Mouse (Mus musculus) neural tube, embryonic 12.5 days (tissue): ENCODE data around the gene Hoxa11. TPM values are rescaled to one million over a fixed set of nuclear protein-coding genes. Genes with fewer than 3 reads are reported as not detected.
A peak's percentile ranks its signal among the peaks of the same experiment; 100 is the strongest.

ENCODE experiments used
- ATAC-seq: fragments of 200-750 bp; cut with Nextera tagmentation; 2 replicates; pipeline ENCODE4 v1.8.0; 2017; ENCODE audit warnings: low read depth, mild to moderate bottlenecking, moderate TSS enrichment, moderate library complexity; ENCODE audit not compliant: low FRiP score
- H3K27ac ChIP-seq: fragments of 300-500 bp; sonication (generic); 2 replicates; pipeline ENCODE4 v1.5.1; 2016
- H3K27me3 ChIP-seq: fragments of 300-500 bp; sonication (generic); replicated peaks from 2 replicates; pipeline ENCODE4 v1.6.1; 2016; ENCODE audit warnings: mild to moderate bottlenecking
- H3K36me3 ChIP-seq: fragments of 300-500 bp; sonication (generic); 2 replicates; pipeline ENCODE4 v1.6.1; 2016; ENCODE audit warnings: mild to moderate bottlenecking
- H3K4me1 ChIP-seq: fragments of 300-500 bp; sonication (generic); 2 replicates; pipeline ENCODE4 v1.6.1; 2016
- H3K4me2 ChIP-seq: fragments of 300-500 bp; sonication (generic); replicated peaks from 2 replicates; pipeline ENCODE4 v1.6.1; 2016; ENCODE audit warnings: mild to moderate bottlenecking
- H3K4me3 ChIP-seq: fragments of 300-500 bp; sonication (generic); 2 replicates; pipeline ENCODE4 v1.5.1; 2016
- H3K9ac ChIP-seq: fragments of 300-500 bp; sonication (generic); 2 replicates; pipeline ENCODE4 v1.6.1; 2016; ENCODE audit warnings: mild to moderate bottlenecking
- H3K9me3 ChIP-seq: fragments of 300-500 bp; sonication (generic); 2 replicates; pipeline ENCODE4 v1.6.1; 2016; ENCODE audit warnings: mild to moderate bottlenecking
- WGBS: fragments of 180-500 bp; shearing (Covaris S2); methylation state at CpG from one replicate; pipeline ENCODE4 v1.1.7; 2016; 5-methylcytosine and 5-hydroxymethylcytosine counted together
- polyA plus RNA-seq: library from polyadenylated mRNA; unstranded; fragments of >200 nt; fragmentation: Nextera tagmentation; extraction: Ambion mirVana; gene quantifications from 2 replicates; pipeline ENCODE4 v1.2.1, GENCODE M21; 2016

The Hoxa11 gene
- 10.8 and 13.4 TPM in 2 replicates for polyA plus RNA-seq

DNA sequence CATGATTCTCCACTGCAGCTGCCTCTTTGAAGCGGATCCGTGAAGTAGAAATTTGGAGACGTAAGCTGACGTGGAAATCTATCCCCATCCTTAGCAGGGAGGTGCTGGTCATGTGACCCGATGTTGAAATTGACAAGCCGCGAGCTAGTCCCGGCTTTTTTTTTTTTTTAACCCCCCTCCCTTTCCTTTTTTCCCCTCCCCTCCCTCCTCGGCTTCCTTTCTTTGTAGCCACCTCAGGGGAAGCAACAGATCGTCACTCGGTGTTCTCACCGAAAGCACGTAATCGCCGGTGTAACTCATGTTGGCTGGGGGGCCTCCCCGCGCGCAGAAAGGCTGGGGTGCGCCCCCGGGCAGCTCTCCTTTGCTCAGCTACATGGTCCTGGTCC, at the start of gene Hoxa11:
Gene Hoxa11, minus strand, starts transcription at position 54 of the 386 bp plus-strand sequence.
- WGBS: under 1% methylated on average over 20 of the region's 20 CpGs
- Histone ChIP-seq H3K9ac (peak within 1 kb of the TSS; percentile 64), H3K27ac (peak within 1 kb of the TSS; percentile 46; the same call in 1 of the 2 replicates), H3K4me1 (peaks cover 6% of the 10 kb centered on the region; the same call in 1 of the 2 replicates), H3K9me3 (no peaks in the 10 kb centered on the region), H3K27me3 (peaks cover 91% of the 10 kb centered on the region), H3K4me2 (peak within 1 kb of the TSS; percentile 58), H3K36me3 (no peaks in the 10 kb centered on the region), H3K4me3 (peak within 1 kb of the TSS; percentile 39)
- no peak for ATAC-seq

DNA sequence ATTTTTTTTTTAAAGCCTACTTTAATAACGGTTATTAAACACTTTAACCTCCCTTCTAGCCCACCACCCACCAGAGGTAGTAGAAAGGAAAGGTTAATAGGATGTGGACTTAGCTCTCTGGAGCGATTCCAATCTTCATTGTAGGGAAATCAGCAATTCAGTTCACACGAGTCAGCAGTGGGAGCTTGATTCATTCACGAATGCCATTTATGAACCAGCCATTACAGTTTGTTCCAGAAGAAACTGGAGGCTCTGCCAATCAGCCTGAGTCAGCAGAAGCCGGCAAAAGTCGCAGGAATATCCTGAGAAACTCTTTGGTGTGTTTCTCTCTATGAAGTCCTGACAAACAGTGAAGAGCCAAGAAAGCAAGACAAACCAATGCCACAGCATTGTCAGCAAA, 49.0 kb upstream of the Hoxa11 start:
- no peak for ATAC-seq
- Histone ChIP-seq H3K36me3 (no peaks in the 10 kb centered on the region), H3K27ac (no peak overlapping the region), H3K9ac (no peak overlapping the region), H3K4me2 (no peak overlapping the region), H3K27me3 (peaks cover 67% of the 10 kb centered on the region), H3K4me3 (no peak overlapping the region), H3K4me1 (peaks cover 6% of the 10 kb centered on the region; the same call in 1 of the 2 replicates), H3K9me3 (no peaks in the 10 kb centered on the region)
- WGBS: 77% methylated on average over 6 of the region's 6 CpGs

DNA sequence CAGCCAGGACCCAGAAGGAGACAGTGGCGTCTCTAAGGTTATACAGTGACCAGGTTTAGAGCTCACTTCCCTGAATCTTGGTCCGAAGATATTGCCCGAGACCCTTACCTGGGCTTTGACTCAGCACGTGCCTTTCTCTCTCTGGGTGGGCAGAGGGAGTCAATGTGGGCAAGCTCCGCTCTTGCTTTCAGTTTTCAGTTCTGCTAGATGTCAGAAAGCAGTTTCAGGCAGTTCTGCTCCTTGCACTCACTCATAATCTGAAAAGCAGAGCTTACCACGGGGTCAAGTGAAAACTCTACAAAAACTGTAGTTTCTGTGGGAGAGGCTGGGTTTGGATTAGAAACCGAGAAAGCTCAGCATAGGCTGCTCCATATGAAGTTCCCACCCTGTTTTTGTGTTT, 46.7 kb upstream of the Hoxa11 start:
- Histone ChIP-seq H3K27ac (no peak overlapping the region), H3K27me3 (peaks cover 79% of the 10 kb centered on the region), H3K4me2 (no peak overlapping the region), H3K4me3 (no peak overlapping the region), H3K36me3 (no peaks in the 10 kb centered on the region), H3K4me1 (peaks cover 6% of the 10 kb centered on the region; the same call in 1 of the 2 replicates), H3K9ac (no peak overlapping the region), H3K9me3 (no peaks in the 10 kb centered on the region)
- ATAC-seq: no peak
- WGBS: 66% methylated on average over 7 of the region's 7 CpGs

DNA sequence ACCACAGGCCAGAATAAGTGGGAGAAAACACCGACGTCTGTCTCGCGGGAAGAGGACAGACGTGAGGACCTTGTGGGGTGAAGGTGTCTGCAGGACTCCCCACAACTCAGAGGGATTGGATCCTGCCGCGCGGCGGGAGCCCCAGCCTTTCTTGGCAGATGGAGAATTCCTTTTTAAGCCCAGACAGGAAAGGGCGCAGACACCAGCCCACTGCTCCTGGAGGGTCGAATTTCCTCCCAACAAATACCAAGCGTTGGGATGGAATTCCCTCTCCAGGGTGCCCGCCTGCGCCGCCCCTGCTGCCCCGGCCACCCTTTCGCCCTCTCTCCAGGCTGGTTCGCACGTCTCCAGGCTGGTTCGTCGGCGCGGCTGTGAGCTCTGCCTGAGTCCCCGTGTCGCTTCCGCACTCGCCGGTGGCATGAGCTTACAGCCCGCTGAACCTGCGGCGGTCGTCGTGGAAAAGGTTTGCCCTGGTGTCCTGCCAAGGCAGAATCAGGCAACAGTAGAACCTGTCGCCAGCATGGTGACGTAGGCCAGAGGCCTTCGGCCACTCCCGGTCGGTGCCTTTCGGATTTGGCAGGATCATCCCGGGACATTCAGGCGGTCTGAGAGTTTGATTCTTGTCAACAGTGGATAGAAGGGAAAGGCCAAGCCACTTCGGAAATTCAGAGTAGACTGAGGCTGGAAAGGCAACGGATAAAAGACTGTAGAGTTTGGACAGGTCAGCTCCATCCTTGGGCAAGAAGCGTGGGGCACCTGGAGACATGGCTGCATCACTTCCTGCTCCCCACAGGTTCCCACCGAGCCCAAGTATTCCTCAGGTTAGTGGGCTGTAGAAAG, 45.6 kb upstream of the Hoxa11 start:
- Histone ChIP-seq H3K9ac (no peak overlapping the region), H3K27me3 (peaks cover 73% of the 10 kb centered on the region), H3K27ac (no peak overlapping the region), H3K36me3 (no peaks in the 10 kb centered on the region), H3K4me2 (peak overlapping the region; percentile 50), H3K4me1 (peaks cover 6% of the 10 kb centered on the region; the same call in 1 of the 2 replicates), H3K4me3 (peak overlapping the region; percentile 18; the same call in 1 of the 2 replicates), H3K9me3 (no peaks in the 10 kb centered on the region)
- no peak for ATAC-seq
- whole genome bisulfite sequencing: 2% methylated on average over 45 of the region's 45 CpGs

DNA sequence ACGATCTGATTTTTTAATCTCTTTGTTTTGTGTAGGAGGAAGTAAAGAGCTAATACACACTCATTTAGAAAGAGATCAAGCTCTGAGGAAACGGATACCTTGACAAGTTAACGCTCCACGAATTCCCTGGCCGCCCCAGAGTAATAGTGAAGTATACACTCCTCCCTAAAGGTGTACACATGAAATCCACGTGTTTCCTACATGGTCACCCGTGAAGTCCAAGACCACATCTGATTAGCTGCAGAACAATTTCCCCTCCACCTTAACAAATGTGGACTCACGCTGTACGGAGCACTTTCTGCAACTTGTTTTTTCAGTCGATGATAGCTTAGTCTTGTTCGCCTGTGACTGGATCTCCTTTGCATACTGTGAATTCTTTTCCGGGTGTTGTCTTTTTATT, 44.6 kb upstream of the Hoxa11 start:
- no peak for ATAC-seq
- Histone ChIP-seq H3K4me1 (peaks cover 6% of the 10 kb centered on the region; the same call in 1 of the 2 replicates), H3K4me2 (no peak overlapping the region), H3K9ac (no peak overlapping the region), H3K27ac (no peak overlapping the region), H3K27me3 (peaks cover 68% of the 10 kb centered on the region), H3K36me3 (no peaks in the 10 kb centered on the region), H3K4me3 (no peak overlapping the region), H3K9me3 (no peaks in the 10 kb centered on the region)
- WGBS: 19% methylated on average over 12 of the region's 12 CpGs

DNA sequence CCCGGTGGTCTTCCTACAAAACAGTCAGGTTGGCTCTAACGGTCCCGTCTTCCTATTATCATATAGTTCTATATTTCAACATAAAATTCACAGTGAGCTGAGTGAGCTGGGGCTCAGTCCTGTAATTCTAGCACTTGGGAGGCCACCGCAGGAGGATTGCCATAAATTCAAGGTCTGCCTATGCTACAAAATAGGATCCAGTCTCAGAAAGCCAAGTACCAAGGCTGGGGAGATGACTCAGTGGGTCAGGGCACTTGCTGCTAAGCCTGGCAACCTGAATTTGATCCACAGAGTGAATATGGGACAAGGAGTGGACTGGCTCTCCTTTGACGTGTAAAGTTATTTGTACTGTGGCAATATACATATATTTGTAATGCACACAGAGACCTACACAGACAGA, 38.3 kb upstream of the Hoxa11 start:
- 84% methylated on average over 5 of the region's 5 CpGs for WGBS
- Histone ChIP-seq H3K4me2 (no peak overlapping the region), H3K9me3 (no peaks in the 10 kb centered on the region), H3K4me3 (no peak overlapping the region), H3K9ac (no peak overlapping the region), H3K27ac (no peak overlapping the region), H3K36me3 (no peaks in the 10 kb centered on the region), H3K27me3 (peaks cover 36% of the 10 kb centered on the region), H3K4me1 (no peaks in the 10 kb centered on the region)
- ATAC-seq: no peak

DNA sequence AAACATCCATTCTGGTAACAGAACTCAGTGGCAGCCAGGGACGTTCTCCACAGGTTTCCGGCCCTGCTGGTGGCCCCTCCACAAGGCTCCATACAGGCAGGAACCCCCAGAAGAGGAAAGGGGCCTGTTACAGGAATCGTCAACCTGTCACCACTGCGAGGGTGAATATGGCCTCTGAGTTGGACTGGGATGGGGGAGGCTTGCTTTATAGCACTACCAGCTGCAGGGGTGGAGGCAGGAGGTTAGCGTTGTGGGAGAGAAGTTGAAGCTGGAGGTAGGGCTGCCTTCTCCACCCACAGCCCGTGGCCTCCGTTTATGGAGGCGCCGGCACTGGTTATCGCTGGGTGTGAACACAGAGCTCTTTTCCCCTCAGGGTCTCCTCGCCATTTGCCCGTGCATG, 35.5 kb upstream of the Hoxa11 start:
- Histone ChIP-seq H3K36me3 (no peaks in the 10 kb centered on the region), H3K9me3 (no peaks in the 10 kb centered on the region), H3K4me2 (no peak overlapping the region), H3K27ac (no peak overlapping the region), H3K4me1 (no peaks in the 10 kb centered on the region), H3K9ac (peak overlapping the region; percentile 26; the same call in 1 of the 2 replicates), H3K27me3 (peaks cover 49% of the 10 kb centered on the region), H3K4me3 (no peak overlapping the region)
- ATAC-seq: no peak
- WGBS: 44% methylated on average over 12 of the region's 12 CpGs

DNA sequence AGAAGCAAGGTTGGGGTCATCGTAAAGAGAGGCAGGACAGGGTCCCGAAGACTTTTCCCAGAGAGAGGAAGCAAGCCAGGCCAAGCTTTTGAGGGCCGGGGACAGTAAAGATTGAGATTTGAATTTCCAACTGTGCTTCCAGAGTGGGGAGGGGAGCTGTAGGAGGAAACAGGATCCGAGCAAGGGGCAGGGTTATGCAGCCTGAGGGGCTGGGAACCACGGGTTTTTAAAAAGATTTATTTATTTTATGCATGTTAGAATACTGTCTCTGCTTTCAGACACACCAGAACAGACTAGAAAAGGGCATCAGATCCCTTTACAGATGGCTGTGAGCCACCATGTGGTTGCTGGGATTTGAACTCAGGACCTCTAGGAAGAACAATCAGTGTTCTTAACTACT, 31.3 kb upstream of the Hoxa11 start:
- Histone ChIP-seq H3K4me3 (no peak overlapping the region), H3K27ac (no peak overlapping the region), H3K36me3 (no peaks in the 10 kb centered on the region), H3K9me3 (no peaks in the 10 kb centered on the region), H3K27me3 (peaks cover 82% of the 10 kb centered on the region), H3K4me1 (no peaks in the 10 kb centered on the region), H3K4me2 (no peak overlapping the region), H3K9ac (no peak overlapping the region)
- no peak for ATAC-seq
- 4% methylated on average over 5 of the region's 5 CpGs for WGBS

DNA sequence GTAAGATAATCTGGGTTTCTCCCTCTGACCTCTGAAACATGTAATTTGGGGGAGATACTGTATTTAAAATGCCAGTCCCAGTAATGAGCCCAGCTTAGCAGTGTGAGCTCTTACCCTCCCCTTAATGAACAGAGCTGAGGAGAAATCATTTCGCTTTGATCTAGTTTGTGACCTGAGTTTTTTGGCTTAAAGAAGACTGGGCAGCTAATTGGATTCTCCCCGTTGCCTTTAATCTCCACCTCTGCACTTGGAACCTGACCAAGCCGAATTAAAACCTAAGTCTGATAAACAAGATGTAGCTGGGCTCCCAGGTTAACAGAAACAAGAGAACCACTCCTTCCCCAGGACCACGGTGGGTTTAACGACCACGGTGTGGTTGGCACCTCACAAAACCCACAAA, 30.8 kb upstream of the Hoxa11 start:
- peaks cover 83% of the 10 kb centered on the region for H3K27me3 ChIP-seq
- H3K4me1 ChIP-seq: no peaks in the 10 kb centered on the region
- H3K36me3 ChIP-seq: no peaks in the 10 kb centered on the region
- no peak overlapping the region for H3K4me3 ChIP-seq
- H3K9ac ChIP-seq: no peak overlapping the region
- H3K4me2 ChIP-seq: no peak overlapping the region
- ATAC-seq: no peak
- H3K9me3 ChIP-seq: no peaks in the 10 kb centered on the region
- no peak overlapping the region for H3K27ac ChIP-seq
- 2% methylated on average over 6 of the region's 6 CpGs for WGBS

DNA sequence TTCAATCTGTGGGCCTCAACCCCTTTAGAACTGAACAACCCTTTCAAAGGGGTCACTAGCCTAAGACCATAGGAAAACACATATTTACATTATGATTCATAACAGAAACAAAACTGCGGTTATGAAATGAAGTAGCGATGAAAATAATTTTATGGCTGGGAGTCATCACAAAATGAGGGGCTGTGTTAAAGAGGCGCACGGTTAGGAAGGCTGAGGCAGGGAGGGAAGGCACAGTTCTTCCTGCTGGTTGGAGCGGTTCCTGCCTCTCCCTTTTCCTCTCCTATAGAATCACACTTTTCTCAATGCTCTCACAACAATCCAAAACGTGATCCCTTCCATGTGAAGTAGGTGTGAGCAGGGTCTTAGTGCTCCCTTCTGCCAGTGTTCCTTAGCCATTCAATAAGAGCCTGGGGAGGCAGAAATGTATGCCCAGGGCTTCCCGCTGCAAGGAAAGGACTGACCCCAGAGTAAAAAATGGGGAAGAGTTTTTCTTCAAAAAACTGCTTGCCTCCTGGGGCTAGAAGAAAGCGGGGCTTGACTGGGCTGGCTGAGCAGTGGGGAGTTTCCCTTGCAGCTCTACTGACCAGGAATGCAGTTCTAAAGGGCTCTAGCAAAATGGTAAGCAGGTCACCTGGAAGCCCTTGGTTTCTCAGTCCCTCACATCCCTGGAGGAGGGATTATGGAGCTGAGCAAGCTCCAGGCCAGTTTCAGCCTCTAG, 30.1 kb upstream of the Hoxa11 start:
- no peaks in the 10 kb centered on the region for H3K36me3 ChIP-seq
- ATAC-seq: no peak
- WGBS: 7% methylated on average over 8 of the region's 8 CpGs
- H3K4me1 ChIP-seq: no peaks in the 10 kb centered on the region
- H3K27ac ChIP-seq: no peak overlapping the region
- H3K27me3 ChIP-seq: peaks cover 84% of the 10 kb centered on the region
- no peak overlapping the region for H3K4me2 ChIP-seq
- no peak overlapping the region for H3K4me3 ChIP-seq
- H3K9me3 ChIP-seq: no peaks in the 10 kb centered on the region
- H3K9ac ChIP-seq: no peak overlapping the region

DNA sequence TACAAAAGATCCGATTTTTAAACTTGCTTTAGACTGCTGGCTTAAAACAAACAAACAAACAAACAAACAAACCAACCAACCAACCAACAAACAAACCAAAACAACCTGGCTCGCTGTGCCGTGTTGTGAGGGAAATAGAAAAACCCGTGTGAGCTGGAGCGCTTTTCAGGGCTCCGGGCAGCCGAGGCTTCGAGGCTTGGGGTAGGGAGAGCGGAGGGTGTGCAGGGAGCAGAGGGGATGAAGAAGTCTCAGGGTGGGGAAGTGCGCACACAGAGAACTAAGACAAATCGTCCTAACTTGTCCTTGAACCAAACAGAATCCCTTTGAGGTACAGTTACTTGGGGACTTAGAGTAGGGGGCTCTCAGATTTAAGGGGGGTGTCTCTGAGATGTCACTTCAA, 29.0 kb upstream of the Hoxa11 start:
- Histone ChIP-seq H3K27ac (no peak overlapping the region), H3K9ac (no peak overlapping the region), H3K27me3 (peaks cover 90% of the 10 kb centered on the region), H3K9me3 (no peaks in the 10 kb centered on the region), H3K4me2 (no peak overlapping the region), H3K36me3 (no peaks in the 10 kb centered on the region), H3K4me1 (no peaks in the 10 kb centered on the region), H3K4me3 (no peak overlapping the region)
- WGBS: 2% methylated on average over 11 of the region's 11 CpGs
- no peak for ATAC-seq

DNA sequence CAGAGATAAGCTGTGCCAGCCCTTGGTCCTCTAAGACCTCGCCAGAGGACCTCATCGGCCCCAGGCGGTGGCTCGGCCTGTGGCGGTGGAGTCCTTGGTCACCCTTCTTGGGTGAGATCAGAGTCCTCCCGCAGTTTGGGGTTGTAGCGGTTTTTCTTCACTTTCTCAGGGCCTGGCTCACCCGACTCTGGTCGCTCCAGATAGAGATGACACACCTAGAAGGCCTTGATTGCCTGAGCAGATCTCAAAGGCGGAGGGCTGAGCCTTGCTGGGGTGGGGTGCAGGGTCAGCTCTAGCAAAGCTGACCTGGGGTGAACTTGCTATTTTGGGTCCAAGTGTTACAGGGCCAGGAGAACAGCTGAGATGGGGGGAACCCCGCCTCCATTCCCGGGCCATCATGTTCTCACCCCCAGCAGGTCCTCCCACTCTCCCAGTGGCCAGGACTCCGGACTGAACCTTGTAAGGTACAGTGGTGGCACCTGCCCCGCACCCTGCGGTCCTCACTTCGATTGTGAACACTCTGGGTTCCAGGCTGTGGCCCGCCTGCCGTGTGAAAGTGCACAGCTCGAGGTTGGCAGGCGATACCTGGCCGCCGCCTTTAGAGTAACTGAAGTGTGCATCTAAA, 28.2 kb upstream of the Hoxa11 start:
- WGBS: 2% methylated on average over 22 of the region's 22 CpGs
- ATAC-seq: no peak

More for the DNA sequence above, 28.2 kb upstream of the Hoxa11 start:
- Histone ChIP-seq H3K4me3 (no peak overlapping the region), H3K27ac (no peak overlapping the region), H3K9ac (no peak overlapping the region), H3K36me3 (no peaks in the 10 kb centered on the region), H3K9me3 (no peaks in the 10 kb centered on the region), H3K27me3 (peaks cover 94% of the 10 kb centered on the region), H3K4me2 (no peak overlapping the region), H3K4me1 (no peaks in the 10 kb centered on the region)
